Mouse (Mus musculus) left cerebral cortex, adult 8-10 months (tissue): ENCODE results near the gene Anks1b. TPM values are rescaled to one million over a fixed set of nuclear protein-coding genes. Genes with fewer than 3 reads are reported as not detected.

Source experiments
- DNase-seq, 2 experiments: peaks; one replicate each; pipeline ENCODE4 v3.0.0; 2022; ENCODE audit warnings: low spot score in 2 of 2
- total RNA-seq, 4 experiments: library from RNA; stranded (reverse); gene quantifications; 2 replicates each; pipeline ENCODE4 v1.2.4; 2022

Anks1b gene
- total RNA-seq, 4 experiments from 2014 or later = 419 to 472 (median 449) TPM

DNA sequence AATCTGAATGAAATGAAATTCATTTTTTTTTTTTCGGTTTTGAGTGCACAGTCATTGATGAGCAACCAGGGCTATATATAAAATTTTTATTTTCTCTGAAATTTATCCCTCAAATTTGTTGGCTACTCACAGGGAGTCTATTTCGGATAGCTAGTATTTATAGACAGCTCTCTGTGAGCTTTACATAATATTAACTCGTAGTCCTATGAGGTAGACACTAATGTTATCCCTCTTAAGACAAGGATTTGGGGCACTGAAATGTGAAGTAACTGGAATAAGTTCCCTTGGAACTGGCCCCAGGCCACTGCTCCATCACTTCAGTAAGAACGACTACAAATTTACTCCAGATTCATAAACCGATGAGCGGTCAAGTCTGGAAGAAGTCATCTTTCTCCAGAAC lies 977.8 kb downstream of the Anks1b start:
- DNase-seq = no peak

DNA sequence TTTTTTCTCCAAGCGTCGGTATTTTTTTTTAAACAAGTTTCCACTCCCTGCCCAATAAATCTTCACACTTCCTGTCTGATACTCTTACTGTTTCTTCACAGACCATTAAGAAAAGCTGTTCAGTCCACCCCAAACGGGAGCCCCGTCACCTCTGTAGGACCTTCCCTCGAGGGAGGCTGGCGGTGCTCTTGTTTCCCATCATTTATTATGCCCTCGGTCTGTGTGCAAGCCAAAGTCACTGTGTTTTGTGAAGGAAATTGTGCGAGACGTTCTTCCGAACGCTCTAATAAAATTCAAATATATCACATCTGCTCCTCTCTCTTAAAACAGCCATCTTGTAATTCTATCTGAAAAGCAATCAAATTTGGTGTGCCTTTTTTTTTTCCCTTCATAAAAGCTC lies 978.7 kb downstream of the Anks1b start:
- no peak for DNase-seq

DNA sequence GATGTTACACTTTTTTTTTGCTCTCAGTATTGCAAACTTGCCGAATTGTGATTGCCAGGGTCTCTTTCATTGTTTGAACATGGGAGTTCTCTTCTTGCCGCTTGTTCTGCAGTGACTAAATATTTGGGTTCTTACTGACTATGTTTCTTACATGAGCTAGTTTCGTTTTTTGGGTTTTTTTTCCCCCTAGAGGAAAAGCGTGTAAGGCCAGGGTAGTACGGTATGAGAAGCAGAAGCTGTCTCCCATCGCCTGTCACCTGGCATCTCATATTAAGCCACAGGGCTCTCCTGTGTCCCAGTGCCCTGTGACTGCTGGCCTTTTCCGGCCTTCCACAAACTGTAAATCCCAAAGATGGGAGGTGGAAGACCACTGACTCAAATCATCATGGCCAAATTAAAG lies 979.1 kb downstream of the Anks1b start:
- no peak for DNase-seq

DNA sequence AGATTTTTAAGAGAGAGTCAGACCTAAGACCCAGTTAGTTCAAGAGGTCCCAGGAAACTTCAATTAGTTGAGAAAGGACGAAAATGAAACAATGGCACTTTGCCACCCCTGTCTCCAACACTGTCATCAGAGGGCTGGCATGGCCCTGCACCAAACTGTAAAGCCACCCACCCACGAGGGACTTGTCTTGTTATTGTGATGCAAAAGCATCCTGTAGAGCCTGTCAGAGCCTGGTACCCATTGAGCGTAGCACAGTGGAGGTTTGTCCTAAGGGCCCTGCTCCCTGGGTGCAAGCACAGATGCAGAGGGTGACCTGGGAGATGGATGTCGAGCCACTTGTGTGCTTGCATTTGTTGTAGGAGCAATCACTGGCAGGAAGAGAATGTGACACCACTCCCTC lies 983.4 kb downstream of the Anks1b start:
- peak in 1 of 2 experiments; percentile 72 for DNase-seq

DNA sequence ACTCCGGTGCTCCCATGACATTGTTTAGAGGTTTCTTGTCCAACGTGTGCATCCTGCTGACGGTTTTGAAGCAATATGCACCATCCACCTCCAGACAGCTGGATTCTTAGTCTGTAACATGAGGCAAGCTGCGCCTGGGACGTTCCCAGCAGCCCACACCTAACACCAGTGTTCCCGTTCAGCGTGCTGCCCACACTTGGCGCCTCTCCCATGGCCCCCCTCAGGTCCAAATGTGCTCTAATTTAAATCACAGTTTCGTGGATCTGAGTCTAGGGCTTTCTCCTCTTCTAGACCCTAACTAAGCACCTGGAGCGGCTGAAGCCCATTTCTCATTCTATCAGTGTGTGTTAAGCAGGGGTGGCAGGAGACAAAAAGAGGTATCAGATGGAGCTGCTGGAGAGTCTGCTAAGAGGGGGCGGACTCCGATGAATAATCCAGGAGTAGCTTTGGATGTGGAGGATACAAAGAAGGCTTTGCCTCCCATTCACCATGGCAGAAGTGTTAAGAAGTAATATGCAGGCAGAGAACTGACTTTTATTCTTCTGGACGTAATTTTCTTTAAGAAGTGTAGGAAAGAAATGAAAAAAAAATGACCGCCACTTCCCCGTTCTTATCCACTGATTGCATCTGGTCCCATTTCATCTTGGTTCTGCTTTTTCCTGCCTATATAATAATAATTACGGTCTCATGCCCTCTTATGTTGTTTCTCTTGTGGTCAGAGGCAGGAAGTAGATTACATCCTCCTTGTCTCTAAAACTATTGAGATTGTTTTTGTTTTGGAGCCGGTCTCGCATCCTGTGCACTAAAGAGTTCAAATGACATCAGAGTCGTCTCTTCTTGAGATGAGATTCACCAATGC lies 986.6 kb downstream of the Anks1b start:
- peak; percentile 55 to 89 for DNase-seq

DNA sequence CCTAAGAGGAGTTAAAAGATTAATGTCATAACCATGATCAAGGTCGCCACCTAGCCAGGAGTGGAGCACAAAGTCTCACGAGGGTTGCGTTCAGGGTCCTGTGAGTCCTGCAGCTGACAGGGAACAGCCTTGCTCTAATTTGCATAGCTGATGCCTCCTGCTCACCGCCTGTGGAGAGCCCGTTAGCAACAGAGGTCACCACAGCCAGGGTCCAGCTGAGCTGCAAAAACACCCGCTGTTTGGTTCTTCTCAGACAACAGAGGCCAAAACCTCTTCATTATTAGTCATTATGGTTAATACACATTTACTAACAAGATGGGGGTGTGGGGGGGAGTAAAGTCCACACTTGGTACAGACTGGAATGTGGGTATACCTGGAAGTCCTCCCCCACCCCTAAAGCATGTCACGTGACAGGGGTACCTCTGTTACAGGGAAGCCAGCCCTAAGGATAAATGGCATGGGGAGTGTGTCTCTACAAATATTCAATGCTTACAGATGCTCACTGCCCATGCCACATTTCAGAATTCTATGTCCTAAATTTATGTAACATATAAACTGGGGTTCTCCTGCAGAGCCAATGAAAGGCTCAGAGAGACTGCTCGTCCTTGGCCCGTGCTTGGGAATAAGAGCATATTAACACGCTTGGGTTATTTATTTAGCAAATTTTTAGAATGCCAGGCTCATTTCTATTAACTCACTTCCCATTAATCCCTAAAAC lies 990.7 kb downstream of the Anks1b start:
- DNase-seq = no peak

DNA sequence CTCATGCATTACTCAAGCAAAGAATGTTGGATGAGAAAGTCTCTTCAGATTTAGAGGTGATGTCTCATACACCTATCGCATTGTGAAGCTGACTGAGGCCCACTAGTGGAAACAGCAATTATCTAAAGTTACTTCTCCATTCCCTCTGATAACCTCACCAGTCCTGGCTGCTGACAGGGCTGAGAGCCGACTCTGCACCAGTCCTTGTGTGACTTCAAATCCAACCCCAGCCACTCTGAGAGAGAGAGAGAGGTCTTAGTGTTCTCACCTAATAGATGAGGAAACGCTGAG lies 991.2 kb downstream of the Anks1b start:
- no peak for DNase-seq

DNA sequence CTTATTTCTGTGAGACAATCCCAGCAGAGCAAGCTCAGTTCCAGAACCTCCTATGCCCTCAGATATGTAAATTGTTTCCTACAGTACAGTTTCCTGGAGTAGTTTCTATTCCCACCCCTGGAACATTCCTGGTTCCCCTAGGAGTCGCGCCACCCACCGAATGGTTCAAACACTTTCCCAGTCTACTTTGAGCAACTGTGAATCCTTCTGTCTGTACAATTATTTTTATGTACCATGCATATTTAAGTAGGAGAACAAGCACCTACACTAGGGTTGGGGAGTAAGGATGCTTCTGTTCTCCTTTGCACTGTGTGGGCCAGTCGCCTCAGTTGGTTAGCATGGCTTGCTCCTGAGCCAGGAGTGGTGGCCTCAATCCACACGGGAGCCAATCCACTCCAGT lies 999.9 kb downstream of the Anks1b start:
- DNase-seq = peak in 1 of 2 experiments; percentile 60

DNA sequence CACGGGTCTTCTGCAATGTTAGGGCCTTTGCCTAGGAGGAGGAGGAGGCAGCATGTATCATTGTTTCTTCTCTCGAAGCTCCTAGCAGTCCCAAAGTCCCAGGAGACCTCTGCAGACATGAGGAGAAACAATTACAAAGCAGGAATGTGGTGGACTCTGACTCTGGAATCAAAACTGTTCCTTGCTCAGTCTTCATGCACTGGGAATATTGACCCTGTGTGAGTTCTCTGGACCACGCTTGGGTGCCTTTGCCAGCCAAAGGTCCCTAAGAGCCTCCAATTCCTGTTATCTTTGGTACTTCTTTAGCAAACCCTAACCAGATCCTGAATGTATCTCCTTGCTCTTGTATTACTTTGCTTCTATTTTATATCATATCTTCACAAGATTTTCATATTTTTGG lies 1000.9 kb downstream of the Anks1b start:
- no peak for DNase-seq

DNA sequence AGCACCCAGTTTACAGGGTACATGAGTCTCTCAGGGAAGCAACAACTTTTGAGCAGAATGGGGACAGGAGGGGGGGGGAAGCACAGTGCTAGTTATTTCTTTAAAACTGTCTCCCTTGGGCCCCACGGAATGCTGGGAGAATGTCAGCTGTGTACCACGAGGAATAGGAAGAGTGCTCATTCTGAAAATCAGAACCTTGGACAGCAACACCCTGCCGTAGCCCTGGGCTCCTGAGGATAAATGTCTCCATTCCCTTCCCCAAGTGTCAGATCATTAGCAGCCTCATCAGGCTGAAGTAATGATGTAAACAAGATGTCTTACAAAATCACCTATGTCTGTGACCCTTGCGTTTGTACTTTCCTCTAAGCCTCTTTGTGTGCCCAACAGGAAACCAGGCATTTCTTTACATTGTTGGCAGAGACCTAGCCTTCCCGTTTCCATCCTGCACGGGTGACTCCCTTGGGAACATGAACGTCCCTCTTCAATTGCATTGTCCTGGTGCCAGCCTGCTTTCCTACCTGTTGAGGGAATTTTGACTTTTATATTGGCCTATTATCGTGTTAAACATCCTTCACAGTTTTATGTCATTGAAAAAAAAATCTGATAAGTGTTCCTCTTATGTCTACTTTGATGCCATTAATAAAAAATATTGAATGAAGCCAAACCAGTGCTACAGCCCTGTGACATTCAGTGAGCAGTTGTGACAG lies 1007.7 kb downstream of the Anks1b start:
- no peak for DNase-seq

DNA sequence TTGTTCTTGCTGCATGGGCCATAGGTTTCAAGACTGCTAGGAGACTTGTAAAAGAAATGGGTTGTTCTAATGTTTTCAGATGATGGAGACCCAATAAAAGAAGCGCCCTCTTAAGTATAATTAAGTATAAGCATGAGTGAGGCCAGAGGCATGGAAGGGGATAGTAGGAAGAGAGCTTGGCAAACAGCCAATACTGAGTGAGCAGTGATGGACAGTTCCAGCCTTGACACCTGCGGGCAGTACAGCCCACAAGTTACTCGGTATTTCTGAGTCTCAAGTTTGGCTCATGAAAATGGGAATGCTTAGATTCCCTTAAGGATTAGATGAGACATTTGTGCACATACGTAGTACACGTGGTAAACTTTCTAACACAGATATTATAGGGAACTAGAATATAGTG lies 1016.3 kb downstream of the Anks1b start:
- no peak for DNase-seq

DNA sequence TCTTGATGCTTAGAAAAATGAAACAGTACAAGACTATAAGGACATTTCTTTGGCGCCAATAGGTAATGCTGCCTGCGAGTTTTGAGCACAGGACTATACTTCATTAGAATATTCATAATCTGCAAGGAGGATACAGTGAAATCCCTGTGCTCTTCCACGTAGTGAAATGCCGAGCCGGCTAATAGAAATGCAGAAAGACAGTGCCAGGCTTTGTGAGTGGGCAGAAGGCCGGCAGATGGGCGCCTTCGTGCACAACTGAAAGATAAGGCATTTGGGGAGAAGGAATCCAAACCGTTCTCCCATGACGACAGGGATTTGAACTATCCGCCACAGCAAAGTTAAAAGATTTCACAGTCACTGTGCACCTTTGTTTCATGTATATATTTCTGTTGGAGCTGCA lies 1019.4 kb downstream of the Anks1b start:
- peak in 1 of 2 experiments; percentile 70 for DNase-seq

DNA sequence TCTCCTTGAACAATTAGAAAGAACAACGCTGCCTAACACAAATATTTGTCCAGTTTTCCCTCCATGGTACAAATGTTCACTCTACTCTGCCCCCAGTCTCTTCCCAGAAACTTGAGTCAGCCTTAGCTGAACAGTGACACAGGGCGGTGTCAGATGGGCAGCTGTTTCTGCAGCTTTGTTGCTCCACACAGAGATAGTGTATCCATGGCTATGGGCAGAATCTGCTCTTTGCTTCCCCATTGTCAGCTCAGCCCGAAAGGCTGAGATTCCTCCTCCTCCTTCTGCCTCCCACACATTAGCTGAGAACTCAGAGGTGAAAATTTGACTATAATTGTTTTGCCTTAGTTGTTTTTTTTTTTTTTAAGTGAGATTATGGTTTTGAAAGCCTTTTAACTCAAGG lies 1024.6 kb downstream of the Anks1b start:
- DNase-seq = no peak

DNA sequence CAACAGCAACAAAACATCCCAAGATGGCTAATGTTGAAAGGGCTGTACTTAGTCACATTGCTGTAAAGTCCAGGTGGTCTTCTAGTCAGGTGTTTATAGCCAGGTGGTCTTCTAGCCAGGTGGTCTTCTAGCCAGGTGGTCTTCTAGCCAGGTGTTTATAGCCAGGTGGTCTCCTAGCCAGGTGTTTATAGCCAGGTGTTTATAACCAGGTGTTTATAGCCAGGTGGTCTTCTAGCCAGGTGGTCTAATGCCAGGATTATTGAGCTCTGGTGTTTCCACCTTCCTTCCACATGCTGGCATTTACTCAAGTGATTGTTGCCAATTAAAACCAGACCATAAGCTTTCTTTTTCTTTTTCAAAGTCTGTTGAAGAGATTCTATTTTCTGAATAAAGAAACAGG lies 1030.9 kb downstream of the Anks1b start:
- DNase-seq = no peak

DNA sequence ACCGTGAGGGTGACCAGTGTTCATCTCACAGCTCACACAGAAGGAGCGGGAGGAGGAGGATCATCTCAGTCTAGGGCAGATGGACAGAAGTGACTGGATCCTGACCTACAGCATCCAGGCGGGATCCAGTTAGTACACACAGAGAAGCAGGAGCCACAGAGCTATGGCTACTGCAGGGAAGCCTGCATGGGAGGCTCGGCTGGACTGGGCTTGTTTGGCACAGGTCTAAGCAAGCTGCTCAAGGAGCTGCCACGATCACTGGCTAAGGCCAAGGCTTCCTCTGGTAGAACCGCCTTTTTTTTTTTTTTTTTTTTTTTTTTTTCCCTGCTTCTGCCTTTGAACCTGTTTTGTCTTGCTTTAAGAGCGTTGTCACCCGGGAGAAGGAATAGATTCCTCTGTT lies 1034.1 kb downstream of the Anks1b start:
- no peak for DNase-seq

DNA sequence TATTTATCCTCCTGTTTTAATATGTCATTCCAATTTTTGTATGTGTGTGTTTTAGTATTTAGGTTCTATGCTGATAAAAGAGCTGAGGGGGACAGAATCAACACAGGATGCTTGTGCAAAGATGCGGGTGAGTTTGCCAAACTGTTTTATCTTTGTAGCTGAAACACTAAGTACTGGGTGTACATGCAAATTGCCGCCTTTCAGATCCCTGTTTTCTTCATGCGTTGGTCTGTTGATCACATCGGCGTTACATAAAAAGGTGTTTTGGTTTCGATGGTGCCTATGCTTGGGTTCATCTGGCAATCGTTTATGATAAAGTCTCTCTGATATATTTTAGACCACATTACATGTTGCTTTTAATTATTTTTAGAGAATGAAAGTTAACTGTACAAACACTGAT lies 1050.2 kb downstream of the Anks1b start:
- DNase-seq = no peak

DNA sequence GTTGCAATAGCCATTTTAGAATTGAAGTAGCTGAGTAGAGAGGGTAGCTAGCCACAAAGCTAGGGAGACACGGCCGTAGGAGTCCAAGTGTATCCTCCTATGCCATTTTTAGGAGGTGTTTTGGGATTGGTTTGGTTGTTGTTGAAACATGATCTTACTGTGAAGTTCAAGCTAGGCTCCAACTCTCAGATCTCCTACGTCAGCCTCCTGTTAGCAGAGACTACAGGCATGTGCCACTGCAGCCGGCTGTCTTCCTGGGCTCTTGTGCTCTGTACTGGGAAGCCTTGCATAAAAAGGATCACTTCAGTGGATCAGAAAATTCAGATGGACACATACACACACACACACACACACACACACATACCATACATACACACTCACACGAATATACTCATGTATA lies 1059.8 kb downstream of the Anks1b start:
- DNase-seq = no peak

DNA sequence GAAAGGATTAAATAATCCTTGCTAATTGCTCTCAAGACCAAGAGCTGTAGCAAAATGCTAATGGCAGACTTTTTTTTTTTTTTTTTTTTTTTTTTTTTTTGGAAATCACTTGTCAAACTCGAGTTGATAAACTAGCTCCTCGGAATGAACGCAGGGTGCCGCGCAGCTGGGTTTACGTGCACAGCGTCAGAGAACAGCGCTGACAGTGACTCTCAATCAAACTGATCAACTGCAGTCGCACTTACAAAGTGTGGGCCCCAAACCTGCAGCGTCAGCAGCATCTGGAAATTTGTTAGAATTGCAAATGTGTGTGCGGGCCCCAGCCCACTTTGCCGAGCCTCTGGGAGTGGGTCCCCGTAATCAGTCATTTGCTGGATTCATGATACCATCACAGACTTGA lies 1061.4 kb downstream of the Anks1b start:
- DNase-seq = no peak

DNA sequence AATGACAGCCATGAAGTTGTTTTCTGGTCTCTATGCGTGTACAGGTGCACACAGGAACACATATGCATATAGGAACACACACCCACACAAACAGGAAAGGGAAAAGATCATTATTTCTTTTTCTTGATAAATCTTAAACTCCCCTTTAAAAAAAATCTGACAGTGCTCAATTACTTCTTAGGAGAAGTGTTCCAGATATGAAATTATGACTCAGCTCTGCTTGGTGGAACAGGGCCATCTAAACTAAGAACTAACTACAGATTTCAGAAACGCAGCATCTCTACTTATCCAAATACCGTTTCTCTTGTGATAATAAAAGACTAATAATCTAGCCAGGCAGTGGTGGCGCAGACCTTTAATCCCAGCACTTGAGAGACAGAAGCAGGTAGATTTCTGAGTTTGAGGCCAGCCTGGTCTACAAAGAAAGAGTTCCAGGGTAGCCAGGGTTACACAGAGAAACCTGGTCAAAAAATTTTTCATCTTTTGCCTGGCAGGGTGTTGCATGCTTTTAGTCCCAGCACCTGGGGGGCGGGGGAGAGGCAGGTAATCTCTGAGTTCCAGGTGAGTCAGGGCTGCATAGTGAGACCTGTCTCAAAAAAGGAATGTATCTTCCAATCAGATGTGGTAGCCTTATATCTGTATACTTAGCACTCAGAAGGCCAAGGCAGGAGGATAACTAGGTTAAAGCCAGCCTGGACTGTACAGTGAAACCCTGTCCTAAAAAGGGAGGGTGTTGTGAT lies 1064.6 kb downstream of the Anks1b start:
- no peak for DNase-seq

DNA sequence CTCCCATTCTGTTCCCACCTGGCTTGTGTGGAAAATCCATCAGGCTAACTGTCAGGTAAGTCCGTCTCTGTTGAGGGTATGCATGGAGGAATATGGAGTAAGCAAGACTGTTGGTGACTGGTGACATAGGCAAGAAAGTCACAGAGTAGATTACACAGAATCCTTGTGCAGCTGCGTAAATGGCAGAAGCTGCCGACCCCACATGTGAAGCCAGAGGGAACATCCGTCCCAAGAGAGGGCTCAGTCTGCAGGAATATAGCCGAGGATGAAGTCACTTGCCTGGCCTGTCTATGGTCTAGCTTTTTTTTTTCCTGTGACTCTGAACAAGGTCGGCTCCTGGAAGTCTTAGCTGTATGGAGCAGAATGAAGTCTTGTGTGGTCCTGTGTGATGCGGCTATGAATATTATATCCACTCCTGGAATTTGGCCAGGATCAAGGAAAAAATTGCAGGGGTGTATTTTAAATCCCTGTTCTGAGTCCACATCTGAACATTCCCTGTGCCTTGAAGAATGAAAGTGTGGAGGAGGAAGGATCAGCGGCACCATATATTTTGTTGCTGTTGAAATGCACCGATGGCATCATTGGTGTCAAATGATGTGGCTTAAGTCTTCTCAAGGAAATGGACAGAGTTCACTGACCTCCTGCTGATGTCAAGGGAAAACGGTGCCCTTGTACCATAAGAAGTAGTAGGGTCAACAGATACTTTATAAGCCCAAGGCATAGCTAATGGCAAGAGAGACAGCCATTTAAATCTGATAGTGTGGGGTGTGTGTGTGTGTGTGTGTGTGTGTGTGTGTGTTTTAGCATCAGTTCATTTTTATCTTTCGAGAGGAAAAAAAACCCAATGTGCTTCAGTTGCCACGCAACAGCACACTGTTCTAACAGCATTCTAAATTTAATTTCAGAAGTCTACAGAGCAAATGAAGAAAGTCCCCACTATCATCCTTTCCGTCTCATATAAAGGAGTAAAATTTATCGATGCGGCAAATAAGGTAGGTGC lies 1067.5 kb downstream of the Anks1b start:
- DNase-seq = no peak
